Mouse (Mus musculus) neural tube, embryonic 14.5 days (tissue): Measurements from ENCODE around the gene Erg. TPM values are rescaled to one million over a fixed set of nuclear protein-coding genes. Genes with fewer than 3 reads are reported as not detected.

Experiments used
- ATAC-seq: fragments of 200-750 bp; cut with Nextera tagmentation; 2 replicates; pipeline ENCODE4 v1.8.0; 2017; ENCODE audit warnings: low read depth, mild to moderate bottlenecking, moderate TSS enrichment, moderate library complexity
- H3K27ac ChIP-seq: fragments of 300-500 bp; sonication (generic); 2 replicates; pipeline ENCODE4 v1.5.1; 2014; ENCODE audit warnings: low read depth, mild to moderate bottlenecking, control low read depth, low read length, moderate library complexity, mixed read lengths
- H3K27me3 ChIP-seq: fragments of 300-500 bp; sonication (generic); 2 replicates; pipeline ENCODE4 v1.6.1; 2014; ENCODE audit warnings: low read length; ENCODE audit not compliant: control insufficient read depth, insufficient read depth
- H3K36me3 ChIP-seq: fragments of 300-500 bp; sonication (generic); 2 replicates; pipeline ENCODE4 v1.6.1; 2014; ENCODE audit warnings: low read length, mixed read lengths; ENCODE audit not compliant: control insufficient read depth, insufficient read depth
- H3K4me1 ChIP-seq: fragments of 300-500 bp; sonication (generic); 2 replicates; pipeline ENCODE4 v1.6.1; 2014; ENCODE audit warnings: low read length; ENCODE audit not compliant: control insufficient read depth, insufficient read depth
- H3K4me2 ChIP-seq: fragments of 300-500 bp; sonication (generic); 2 replicates; pipeline ENCODE4 v1.6.1; 2014; ENCODE audit warnings: mild to moderate bottlenecking, low read depth, low read length, control low read depth
- H3K4me3 ChIP-seq: fragments of 300-500 bp; sonication (generic); 2 replicates; pipeline ENCODE4 v1.5.1; 2014; ENCODE audit warnings: low read depth, low read length, control low read depth, mixed read lengths
- H3K9ac ChIP-seq: fragments of 300-500 bp; sonication (generic); replicated peaks from 2 replicates; pipeline ENCODE4 v1.6.1; 2014; ENCODE audit warnings: low read depth, mild to moderate bottlenecking, control low read depth, low read length, mixed read lengths
- H3K9me3 ChIP-seq: fragments of 300-500 bp; sonication (generic); 2 replicates; pipeline ENCODE4 v1.6.1; 2016; ENCODE audit warnings: low read length; ENCODE audit not compliant: control insufficient read depth
- WGBS: fragments of 180-500 bp; shearing (Covaris S2); extraction: QIAGEN DNeasy Blood & Tissue Kit; methylation state at CpG from one replicate; pipeline ENCODE4 v1.1.7; 2014; 5-methylcytosine and 5-hydroxymethylcytosine counted together
- polyA plus RNA-seq: library from polyadenylated mRNA; unstranded; fragments of >200 nt; fragmentation: Nextera tagmentation; extraction: Ambion mirVana; gene quantifications from 2 replicates; pipeline ENCODE4 v1.2.1, GENCODE M21; 2014

The Erg gene
- polyA plus RNA-seq, 1 experiment from 2014 or later, result 0.95 TPM

- no peak overlapping the region for H3K9ac ChIP-seq
- H3K27ac ChIP-seq, result no peak overlapping the region
- no peaks in the 10 kb centered on the region for H3K4me1 ChIP-seq
- H3K4me2 ChIP-seq, result no peak overlapping the region
- 75% methylated on average over 4 of the region's 4 CpGs for WGBS
- H3K9me3 ChIP-seq, result no peaks in the 10 kb centered on the region
- H3K27me3 ChIP-seq, result no peaks in the 10 kb centered on the region
- H3K4me3 ChIP-seq, result no peak overlapping the region
- no peak for ATAC-seq
- H3K36me3 ChIP-seq, result no peaks in the 10 kb centered on the region
Observed at GRCm38 (mm10) chr16:95556834-95557233, 29.6 kb downstream of the Erg start.

- no peaks in the 10 kb centered on the region for H3K4me1 ChIP-seq
- 90% methylated on average over 2 of the region's 2 CpGs for WGBS
- no peak for ATAC-seq
Observed at GRCm38 (mm10) chr16:95553136-95553535, 33.3 kb downstream of the Erg start.

GRCm38 (mm10) chr16:95552495-95552894 is 33.9 kb downstream of the Erg start:
- Histone ChIP-seq H3K36me3 (no peaks in the 10 kb centered on the region), H3K9me3 (no peaks in the 10 kb centered on the region), H3K27me3 (no peaks in the 10 kb centered on the region), H3K4me3 (no peak overlapping the region), H3K4me1 (no peaks in the 10 kb centered on the region), H3K27ac (no peak overlapping the region), H3K4me2 (no peak overlapping the region), H3K9ac (no peak overlapping the region)
- ATAC-seq, result peak; percentile 71
- 45% methylated on average over 16 of the region's 16 CpGs for WGBS

More at GRCm38 (mm10) chr16:95553136-95553535, 33.3 kb downstream of the Erg start:
- H3K9ac ChIP-seq, result no peak overlapping the region
- H3K9me3 ChIP-seq, result no peaks in the 10 kb centered on the region
- H3K36me3 ChIP-seq, result no peaks in the 10 kb centered on the region
- no peak overlapping the region for H3K4me2 ChIP-seq
- H3K4me3 ChIP-seq, result no peak overlapping the region
- no peaks in the 10 kb centered on the region for H3K27me3 ChIP-seq
- no peak overlapping the region for H3K27ac ChIP-seq

- WGBS, result 88% methylated on average over 5 of the region's 5 CpGs
- no peak for ATAC-seq
- no peak overlapping the region for H3K9ac ChIP-seq
- H3K4me2 ChIP-seq, result no peak overlapping the region
- H3K27ac ChIP-seq, result no peak overlapping the region
- H3K36me3 ChIP-seq, result no peaks in the 10 kb centered on the region
- H3K4me1 ChIP-seq, result no peaks in the 10 kb centered on the region
- no peak overlapping the region for H3K4me3 ChIP-seq
- H3K27me3 ChIP-seq, result no peaks in the 10 kb centered on the region
- no peaks in the 10 kb centered on the region for H3K9me3 ChIP-seq
Observed at GRCm38 (mm10) chr16:95550496-95550895, 35.9 kb downstream of the Erg start.

GRCm38 (mm10) chr16:95544753-95545152 is 41.6 kb downstream of the Erg start:
- 89% methylated on average over 5 of the region's 5 CpGs for WGBS
- no peaks in the 10 kb centered on the region for H3K36me3 ChIP-seq
- no peaks in the 10 kb centered on the region for H3K9me3 ChIP-seq
- no peak overlapping the region for H3K27ac ChIP-seq
- no peak for ATAC-seq
- no peak overlapping the region for H3K9ac ChIP-seq
- no peak overlapping the region for H3K4me3 ChIP-seq
- H3K27me3 ChIP-seq, result no peaks in the 10 kb centered on the region
- no peak overlapping the region for H3K4me2 ChIP-seq
- H3K4me1 ChIP-seq, result no peaks in the 10 kb centered on the region

GRCm38 (mm10) chr16:95543471-95543870 is 42.9 kb downstream of the Erg start:
- no peak for ATAC-seq
- H3K36me3 ChIP-seq, result no peaks in the 10 kb centered on the region
- no peaks in the 10 kb centered on the region for H3K27me3 ChIP-seq
- H3K4me1 ChIP-seq, result no peaks in the 10 kb centered on the region
- 89% methylated on average over 12 of the region's 12 CpGs for WGBS
- no peak overlapping the region for H3K4me2 ChIP-seq
- H3K9me3 ChIP-seq, result no peaks in the 10 kb centered on the region
- H3K9ac ChIP-seq, result no peak overlapping the region
- H3K27ac ChIP-seq, result no peak overlapping the region
- no peak overlapping the region for H3K4me3 ChIP-seq

- Histone ChIP-seq H3K4me2 (no peak overlapping the region), H3K27ac (no peak overlapping the region), H3K36me3 (no peaks in the 10 kb centered on the region), H3K4me1 (no peaks in the 10 kb centered on the region), H3K27me3 (no peaks in the 10 kb centered on the region), H3K9ac (no peak overlapping the region), H3K4me3 (no peak overlapping the region), H3K9me3 (no peaks in the 10 kb centered on the region)
- 75% methylated on average over 3 of the region's 3 CpGs for WGBS
- ATAC-seq, result no peak
Observed at GRCm38 (mm10) chr16:95535151-95535550, 51.2 kb downstream of the Erg start.

- Histone ChIP-seq H3K4me3 (no peak overlapping the region), H3K36me3 (no peaks in the 10 kb centered on the region), H3K4me2 (no peak overlapping the region), H3K27me3 (no peaks in the 10 kb centered on the region), H3K9me3 (no peaks in the 10 kb centered on the region), H3K9ac (no peak overlapping the region), H3K4me1 (no peaks in the 10 kb centered on the region), H3K27ac (no peak overlapping the region)
- no peak for ATAC-seq
- WGBS, result 69% methylated on average over 13 of the region's 13 CpGs
Observed at GRCm38 (mm10) chr16:95532387-95533077, 53.9 kb downstream of the Erg start.

GRCm38 (mm10) chr16:95527561-95527960 is 58.8 kb downstream of the Erg start:
- no peak overlapping the region for H3K4me3 ChIP-seq
- no peak overlapping the region for H3K27ac ChIP-seq
- no peaks in the 10 kb centered on the region for H3K4me1 ChIP-seq
- H3K36me3 ChIP-seq, result no peaks in the 10 kb centered on the region
- H3K4me2 ChIP-seq, result no peak overlapping the region
- H3K9ac ChIP-seq, result no peak overlapping the region
- WGBS, result 97% methylated on average over 2 of the region's 2 CpGs
- no peak for ATAC-seq
- H3K9me3 ChIP-seq, result no peaks in the 10 kb centered on the region
- H3K27me3 ChIP-seq, result no peaks in the 10 kb centered on the region
